Mouse (Mus musculus) heart, postnatal 0 days (tissue): ENCODE measurements around the gene Olfr633.

ENCODE experiments used
- CTCF ChIP-seq: IDR thresholded peaks from 2 replicates; pipeline ENCODE4 v1.5.1; 2016; ENCODE audit warnings: antibody characterized with exemption, control low read depth, low read depth
- EP300 ChIP-seq: IDR thresholded peaks from 2 replicates; pipeline ENCODE4 v1.6.1; 2016; ENCODE audit warnings: antibody characterized with exemption, low read depth

GRCm38 (mm10) chr7:103928525-103928924 lies 15.7 kb upstream of the Olfr633 start, which contains the start of gene Olfr631:
- TF ChIP-seq CTCF (no peak), EP300 (no peak)
